Mouse (Mus musculus): Measurements from ENCODE around the gene 2210016F16Rik. TPM values are rescaled to one million over a fixed set of nuclear protein-coding genes. Genes with fewer than 3 reads are reported as not detected.
"Not testable (repeated sequence)": the region's sequence is repeated elsewhere in the genome, so short reads cannot be mapped to it uniquely, and the experiment has no call there.

2210016F16Rik gene
- polyA plus RNA-seq (2016; fragmentation: Nextera tagmentation; extraction: Ambion mirVana): 24.1 and 27.3 TPM in 2 replicates

- Histone ChIP-seq H3K4me1 (peaks cover 5% of the 10 kb centered on the region), H3K27ac (peak within 1 kb of the TSS; percentile 48), H3K4me3 (peak within 1 kb of the TSS; percentile 67), H3K4me2 (replicated peaks) (peak within 1 kb of the TSS; percentile 92), H3K9me3 (replicated peaks) (peaks cover 20% of the 10 kb centered on the region), H3K27me3 (no peaks in the 10 kb centered on the region), H3K36me3 (peaks cover 33% of the 10 kb centered on the region), H3K9ac (peak within 1 kb of the TSS; percentile 82)
- ATAC-seq (ENCODE audit: low FRiP score): peak; percentile 83
- 2% methylated on average over 80 of the region's 80 CpGs for WGBS
Measured at GRCm38 (mm10) chr13:58384779-58385546, at the start of gene 2210016F16Rik. TSS of gene 2210016F16Rik (minus strand) at chr13:58385225.

- H3K4me1 ChIP-seq: no peaks in the 10 kb centered on the region
- H3K4me2 ChIP-seq (replicated peaks): no peak overlapping the region
- no peaks in the 10 kb centered on the region for H3K9me3 ChIP-seq (replicated peaks)
- H3K4me3 ChIP-seq: no peak overlapping the region
- no peaks in the 10 kb centered on the region for H3K36me3 ChIP-seq
- no peaks in the 10 kb centered on the region for H3K27me3 ChIP-seq
- WGBS: 66% methylated on average over 10 of the region's 10 CpGs
- ATAC-seq (ENCODE audit: low FRiP score): no peak
- no peak overlapping the region for H3K27ac ChIP-seq
- no peak overlapping the region for H3K9ac ChIP-seq
Measured at GRCm38 (mm10) chr13:58423061-58423660, 38.1 kb upstream of the 2210016F16Rik start.

GRCm38 (mm10) chr13:58422242-58422641 is 37.2 kb upstream of the 2210016F16Rik start:
- Histone ChIP-seq H3K9me3 (replicated peaks) (no peaks in the 10 kb centered on the region), H3K9ac (no peak overlapping the region), H3K4me2 (replicated peaks) (no peak overlapping the region), H3K36me3 (no peaks in the 10 kb centered on the region), H3K4me3 (no peak overlapping the region), H3K27me3 (no peaks in the 10 kb centered on the region), H3K27ac (no peak overlapping the region), H3K4me1 (no peaks in the 10 kb centered on the region)
- ATAC-seq (ENCODE audit: low FRiP score): no peak
- 92% methylated on average over 4 of the region's 4 CpGs for WGBS

GRCm38 (mm10) chr13:58421026-58421425 is 36.0 kb upstream of the 2210016F16Rik start:
- no peak for ATAC-seq (ENCODE audit: low FRiP score)
- 76% methylated on average over 4 of the region's 4 CpGs for WGBS
- H3K4me3 ChIP-seq: no peak overlapping the region
- no peaks in the 10 kb centered on the region for H3K4me1 ChIP-seq
- no peaks in the 10 kb centered on the region for H3K9me3 ChIP-seq (replicated peaks)
- no peak overlapping the region for H3K9ac ChIP-seq
- no peaks in the 10 kb centered on the region for H3K27me3 ChIP-seq
- no peak overlapping the region for H3K4me2 ChIP-seq (replicated peaks)
- H3K27ac ChIP-seq: no peak overlapping the region
- no peaks in the 10 kb centered on the region for H3K36me3 ChIP-seq

GRCm38 (mm10) chr13:58419266-58419665 is 34.2 kb upstream of the 2210016F16Rik start:
- no peaks in the 10 kb centered on the region for H3K36me3 ChIP-seq
- WGBS: 100% methylated on average over 1 of the region's 1 CpGs
- no peak for ATAC-seq (ENCODE audit: low FRiP score)

GRCm38 (mm10) chr13:58418656-58419055 is 33.6 kb upstream of the 2210016F16Rik start:
- Histone ChIP-seq H3K27me3 (no peaks in the 10 kb centered on the region), H3K36me3 (no peaks in the 10 kb centered on the region), H3K9ac (no peak overlapping the region), H3K27ac (no peak overlapping the region), H3K4me2 (replicated peaks) (no peak overlapping the region), H3K9me3 (replicated peaks) (no peaks in the 10 kb centered on the region), H3K4me1 (no peaks in the 10 kb centered on the region; the same call in 1 of the 2 replicates), H3K4me3 (no peak overlapping the region)
- ATAC-seq (ENCODE audit: low FRiP score): no peak
- WGBS: 84% methylated on average over 4 of the region's 4 CpGs

More at GRCm38 (mm10) chr13:58419266-58419665, 34.2 kb upstream of the 2210016F16Rik start:
- Histone ChIP-seq H3K4me3 (no peak overlapping the region), H3K4me2 (replicated peaks) (no peak overlapping the region), H3K9me3 (replicated peaks) (no peaks in the 10 kb centered on the region), H3K27ac (no peak overlapping the region), H3K4me1 (no peaks in the 10 kb centered on the region; the same call in 1 of the 2 replicates), H3K27me3 (no peaks in the 10 kb centered on the region), H3K9ac (no peak overlapping the region)

- WGBS: 81% methylated on average over 5 of the region's 5 CpGs
- ATAC-seq (ENCODE audit: low FRiP score): no peak
- H3K27ac ChIP-seq: no peak overlapping the region
- H3K4me2 ChIP-seq (replicated peaks): no peak overlapping the region
- H3K9me3 ChIP-seq (replicated peaks): no peaks in the 10 kb centered on the region; the same call in 1 of the 2 replicates
- peaks cover 14% of the 10 kb centered on the region; the same call in 1 of the 2 replicates for H3K36me3 ChIP-seq
- no peaks in the 10 kb centered on the region; the same call in 1 of the 2 replicates for H3K4me1 ChIP-seq
- no peaks in the 10 kb centered on the region for H3K27me3 ChIP-seq
- no peak overlapping the region for H3K9ac ChIP-seq
- no peak overlapping the region for H3K4me3 ChIP-seq
Measured at GRCm38 (mm10) chr13:58415838-58416237, 30.8 kb upstream of the 2210016F16Rik start.

GRCm38 (mm10) chr13:58415374-58415773 is 30.3 kb upstream of the 2210016F16Rik start:
- ATAC-seq (ENCODE audit: low FRiP score): no peak
- Histone ChIP-seq H3K36me3 (peaks cover 17% of the 10 kb centered on the region), H3K4me3 (no peak overlapping the region), H3K4me1 (no peaks in the 10 kb centered on the region; the same call in 1 of the 2 replicates), H3K27ac (no peak overlapping the region), H3K27me3 (no peaks in the 10 kb centered on the region), H3K9me3 (replicated peaks) (no peaks in the 10 kb centered on the region; the same call in 1 of the 2 replicates), H3K9ac (no peak overlapping the region), H3K4me2 (replicated peaks) (no peak overlapping the region)
- 73% methylated on average over 6 of the region's 6 CpGs for WGBS

- Histone ChIP-seq H3K9me3 (replicated peaks) (no peaks in the 10 kb centered on the region; the same call in 1 of the 2 replicates), H3K27me3 (no peaks in the 10 kb centered on the region), H3K4me3 (no peak overlapping the region), H3K9ac (no peak overlapping the region), H3K36me3 (peaks cover 29% of the 10 kb centered on the region), H3K27ac (no peak overlapping the region), H3K4me2 (replicated peaks) (no peak overlapping the region), H3K4me1 (no peaks in the 10 kb centered on the region; the same call in 1 of the 2 replicates)
- 95% methylated on average over 4 of the region's 4 CpGs for WGBS
- no peak for ATAC-seq (ENCODE audit: low FRiP score)
Measured at GRCm38 (mm10) chr13:58411073-58411472, 26.0 kb upstream of the 2210016F16Rik start.

- ATAC-seq (ENCODE audit: low FRiP score); H3K4me1 ChIP-seq; H3K36me3 ChIP-seq; H3K27me3 ChIP-seq; H3K9me3 ChIP-seq (replicated peaks): not testable (repeated sequence)
- H3K27ac ChIP-seq: peak within 1 kb of the TSS; percentile 99
- 9% methylated on average over 16 of the region's 17 CpGs for WGBS
- H3K4me2 ChIP-seq (replicated peaks): peak within 1 kb of the TSS; percentile 54
- H3K9ac ChIP-seq: peak within 1 kb of the TSS; percentile 100
- H3K4me3 ChIP-seq: peak within 1 kb of the TSS; percentile 97
Measured at GRCm38 (mm10) chr13:58403243-58403642, 18.2 kb upstream of the 2210016F16Rik start, which contains the start of gene Hnrnpk. TSS of gene Hnrnpk (minus strand) at chr13:58403343.

- Histone ChIP-seq H3K36me3 (peaks cover 12% of the 10 kb centered on the region), H3K9ac (peak overlapping the region; percentile 100), H3K9me3 (replicated peaks) (no peaks in the 10 kb centered on the region), H3K4me3 (peak overlapping the region; percentile 97), H3K27me3 (no peaks in the 10 kb centered on the region), H3K27ac (peak overlapping the region; percentile 99), H3K4me2 (replicated peaks) (peak overlapping the region; percentile 54), H3K4me1 (peaks cover 6% of the 10 kb centered on the region)
- no peak; the same call in 1 of the 2 replicates for ATAC-seq (ENCODE audit: low FRiP score)
- under 1% methylated on average over 42 of the region's 48 CpGs for WGBS
Measured at GRCm38 (mm10) chr13:58402744-58403110, 17.7 kb upstream of the 2210016F16Rik start.

GRCm38 (mm10) chr13:58402003-58402743 is 17.1 kb upstream of the 2210016F16Rik start, which contains the start of gene Rmi1:
TSS of gene Rmi1 (plus strand) at chr13:58402248.
- Histone ChIP-seq H3K36me3 (peaks cover 13% of the 10 kb centered on the region), H3K27me3 (no peaks in the 10 kb centered on the region), H3K9me3 (replicated peaks) (no peaks in the 10 kb centered on the region), H3K4me3 (peak within 1 kb of the TSS; percentile 97), H3K9ac (peak within 1 kb of the TSS; percentile 100), H3K27ac (peak within 1 kb of the TSS; percentile 99), H3K4me2 (replicated peaks) (peak within 1 kb of the TSS; percentile 87), H3K4me1 (peaks cover 6% of the 10 kb centered on the region)
- under 1% methylated on average over 85 of the region's 91 CpGs for WGBS
- peak; percentile 97 for ATAC-seq (ENCODE audit: low FRiP score)
